In genomic region chr3:37938284-37938596, GRCm38 (mm10) we compare ENCODE assay signal across 10 mouse cellular contexts.
DNase-seq lines count a peak whose midpoint lies in the region; ATAC-seq and TF ChIP-seq lines count a peak whose summit lies in the region.
"Had no signal": no experiment of that assay in that cellular context is flagged by ENCODE, and none has a peak within 500 bp of the region (broad histone marks: within the 10 kb centered on the region; RNA-seq: fewer than 3 reads in every experiment).

No protein-coding gene starts in this region.

- no peak for DNase-seq in intestine, embryonic 14.5 days (ENCODE audit: low spot score)
- DNase-seq in kidney, adult 8-10 months, result peak; percentile 80 to 90
- DNase-seq in lung, postnatal 14 days, result peak; percentile 63
- no peak for DNase-seq in cerebellum, adult 9-10 months
- no peak for DNase-seq in right cerebral cortex, postnatal 4 days

- no peaks in the 10 kb centered on the region for H3K36me3 ChIP-seq in intestine, embryonic 14.5 days (ENCODE audit: control insufficient read depth, insufficient read depth, low read length)
- H3K36me3 ChIP-seq in intestine, postnatal 0 days (ENCODE audit: control insufficient read depth, insufficient read depth), result no peaks in the 10 kb centered on the region
- no peaks in the 10 kb centered on the region for H3K36me3 ChIP-seq in embryonic facial prominence, embryonic 13.5 days
- H3K36me3 ChIP-seq: liver, embryonic 15.5 days; neural tube, embryonic 13.5 days had no signal

- H3K9me3 ChIP-seq in intestine, embryonic 14.5 days (ENCODE audit: control insufficient read depth, low read length), result no peaks in the 10 kb centered on the region
- H3K9me3 ChIP-seq in intestine, postnatal 0 days (ENCODE audit: control insufficient read depth), result no peaks in the 10 kb centered on the region
- H3K9me3 ChIP-seq in embryonic facial prominence, embryonic 13.5 days, result no peaks in the 10 kb centered on the region
- H3K9me3 ChIP-seq: forebrain, embryonic 13.5 days; liver, embryonic 15.5 days; neural tube, embryonic 13.5 days had no signal

- no peaks in the 10 kb centered on the region for H3K27me3 ChIP-seq in intestine, embryonic 14.5 days (replicated peaks; ENCODE audit: control insufficient read depth, insufficient read depth, low read length)
- H3K27me3 ChIP-seq in intestine, postnatal 0 days (replicated peaks; ENCODE audit: control insufficient read depth, insufficient read depth, low read length), result no peaks in the 10 kb centered on the region
- no peaks in the 10 kb centered on the region for H3K27me3 ChIP-seq in embryonic facial prominence, embryonic 13.5 days
- H3K27me3 ChIP-seq: forebrain, embryonic 13.5 days; liver, embryonic 15.5 days had no signal

- ATAC-seq in intestine, embryonic 14.5 days (replicated peaks; ENCODE audit: low FRiP score, low TSS enrichment, low read depth), result no peak
- no peak for ATAC-seq in intestine, postnatal 0 days
- no peak for ATAC-seq in embryonic facial prominence, embryonic 13.5 days (ENCODE audit: insufficient number of reproducible peaks, insufficient read depth, low FRiP score, low TSS enrichment, low read depth)
- ATAC-seq: forebrain, embryonic 13.5 days had no signal

- H3K4me3 ChIP-seq in intestine, embryonic 14.5 days (ENCODE audit: low read depth, low read length), result no peak overlapping the region
- H3K4me3 ChIP-seq in intestine, postnatal 0 days (ENCODE audit: low read depth, low read length), result no peak overlapping the region
- H3K4me3 ChIP-seq in embryonic facial prominence, embryonic 13.5 days, result no peak overlapping the region
- H3K4me3 ChIP-seq: forebrain, embryonic 13.5 days; liver, embryonic 15.5 days; neural tube, embryonic 13.5 days had no signal

- peak overlapping the region; percentile 36 for H3K27ac ChIP-seq in intestine, embryonic 14.5 days (ENCODE audit: low read depth)
- no peak overlapping the region for H3K27ac ChIP-seq in intestine, postnatal 0 days (ENCODE audit: low read depth, low read length)
- H3K27ac ChIP-seq in embryonic facial prominence, embryonic 13.5 days, result peak overlapping the region; percentile 1; the same call in 1 of the 2 replicates
- H3K27ac ChIP-seq: forebrain, embryonic 13.5 days; neural tube, embryonic 13.5 days had no signal

- no peak for TF ChIP-seq CTCF in intestine, postnatal 0 days (IDR thresholded peaks at IDR 0.05; ENCODE audit: low read depth)

- 6% methylated on average over 3 of the region's 3 CpGs for WGBS in intestine, embryonic 14.5 days
- 6% methylated on average over 3 of the region's 3 CpGs for WGBS in intestine, postnatal 0 days
- 22% methylated on average over 3 of the region's 3 CpGs for whole genome bisulfite sequencing in embryonic facial prominence, embryonic 13.5 days

- peaks cover 31% of the 10 kb centered on the region for H3K4me1 ChIP-seq in intestine, embryonic 14.5 days (replicated peaks; ENCODE audit: control insufficient read depth, insufficient read depth, low read length)
- H3K4me1 ChIP-seq in intestine, postnatal 0 days (replicated peaks; ENCODE audit: control insufficient read depth, insufficient read depth, low read length), result peaks cover 18% of the 10 kb centered on the region
- H3K4me1 ChIP-seq in embryonic facial prominence, embryonic 13.5 days, result peaks cover 37% of the 10 kb centered on the region

- no peak overlapping the region for H3K9ac ChIP-seq in intestine, embryonic 14.5 days (ENCODE audit: low read length)
- H3K9ac ChIP-seq in intestine, postnatal 0 days (ENCODE audit: low read depth, low read length), result no peak overlapping the region
- H3K9ac ChIP-seq in embryonic facial prominence, embryonic 13.5 days, result no peak overlapping the region
- H3K9ac ChIP-seq: forebrain, embryonic 13.5 days; liver, embryonic 15.5 days; neural tube, embryonic 13.5 days had no signal

- H3K4me2 ChIP-seq in intestine, embryonic 14.5 days (ENCODE audit: low read length), result no peak overlapping the region
- no peak overlapping the region for H3K4me2 ChIP-seq in intestine, postnatal 0 days (replicated peaks; ENCODE audit: low read depth)
- H3K4me2 ChIP-seq in embryonic facial prominence, embryonic 13.5 days, result no peak overlapping the region
- H3K4me2 ChIP-seq: forebrain, embryonic 13.5 days; liver, embryonic 15.5 days; neural tube, embryonic 13.5 days had no signal

Comparison
In these comparisons a context has a peak if more than half of its experiments do, and no peak if none do; other contexts are left out.
1. DNase-seq: peak in kidney, adult 8-10 months (2 of 2) and lung, postnatal 14 days (single experiment); none in intestine, embryonic 14.5 days (single experiment), cerebellum, adult 9-10 months (single experiment) and right cerebral cortex, postnatal 4 days (single experiment).